Mouse (Mus musculus) kidney, postnatal 10 days (tissue): Measurements from ENCODE around the gene Cnot10.
"Not testable (repeated sequence)": the region's sequence is repeated elsewhere in the genome, so short reads cannot be mapped to it uniquely, and the experiment has no call there.

ENCODE experiments used
- DNase-seq: peaks from one replicate; pipeline ENCODE4 v3.0.0; 2021; ENCODE audit warnings: mixed read lengths

Cnot10 gene

GRCm38 (mm10) chr9:114648472-114648871 is 8.5 kb upstream of the Cnot10 start:
- DNase-seq, result not testable (repeated sequence)

- DNase-seq, result no peak
Observed at GRCm38 (mm10) chr9:114647506-114648432, 7.8 kb upstream of the Cnot10 start.

- DNase-seq, result no peak
Observed at GRCm38 (mm10) chr9:114646556-114647505, 6.8 kb upstream of the Cnot10 start.

GRCm38 (mm10) chr9:114639186-114639748 is 717 bp downstream of the Cnot10 start:
- no peak for DNase-seq

DNA sequence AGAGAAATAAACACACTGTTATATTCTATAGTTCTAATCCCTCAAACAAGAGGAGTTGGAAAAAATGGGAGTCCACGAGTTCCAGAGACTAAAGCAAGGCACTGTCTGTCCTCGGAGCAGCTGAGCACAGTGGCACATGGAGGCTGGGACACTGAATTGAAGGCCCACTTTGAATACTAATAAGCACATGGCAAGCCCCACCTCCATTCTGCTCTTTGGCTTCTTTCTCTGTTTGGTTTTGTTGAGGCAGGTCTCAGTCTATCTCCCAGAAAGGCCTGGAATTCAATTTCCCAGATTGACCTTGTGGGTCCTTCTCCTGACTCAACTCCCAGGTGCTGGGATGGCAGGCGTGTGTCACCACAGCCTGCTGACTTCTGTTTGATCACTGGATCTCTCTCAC is 3.2 kb downstream of the Cnot10 start:
- DNase-seq, result no peak

- DNase-seq, result no peak
Observed at GRCm38 (mm10) chr9:114636150-114636549, 3.8 kb downstream of the Cnot10 start.

GRCm38 (mm10) chr9:114632331-114632730 is 7.7 kb downstream of the Cnot10 start:
- DNase-seq, result no peak

DNA sequence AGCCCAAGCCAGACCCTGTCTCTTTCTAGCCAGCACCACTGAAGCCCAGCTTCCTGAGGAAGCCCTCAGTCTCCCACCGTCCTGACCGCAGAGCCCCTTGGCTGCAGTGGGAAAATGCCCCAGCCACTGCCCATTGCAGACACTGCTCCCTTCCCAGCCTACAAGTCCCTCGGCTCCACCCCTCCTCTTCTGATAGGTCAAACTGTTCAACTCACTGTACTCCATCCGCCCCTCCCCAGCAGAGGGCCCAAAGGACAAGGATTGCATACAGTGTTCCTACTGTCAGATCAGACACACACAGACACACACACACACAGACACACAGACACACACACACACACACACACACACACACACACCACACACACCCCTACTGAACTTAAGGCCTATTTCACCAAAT is 13.3 kb downstream of the Cnot10 start:
- no peak for DNase-seq

- no peak for DNase-seq
Observed at GRCm38 (mm10) chr9:114624178-114624577, 15.8 kb downstream of the Cnot10 start.

DNA sequence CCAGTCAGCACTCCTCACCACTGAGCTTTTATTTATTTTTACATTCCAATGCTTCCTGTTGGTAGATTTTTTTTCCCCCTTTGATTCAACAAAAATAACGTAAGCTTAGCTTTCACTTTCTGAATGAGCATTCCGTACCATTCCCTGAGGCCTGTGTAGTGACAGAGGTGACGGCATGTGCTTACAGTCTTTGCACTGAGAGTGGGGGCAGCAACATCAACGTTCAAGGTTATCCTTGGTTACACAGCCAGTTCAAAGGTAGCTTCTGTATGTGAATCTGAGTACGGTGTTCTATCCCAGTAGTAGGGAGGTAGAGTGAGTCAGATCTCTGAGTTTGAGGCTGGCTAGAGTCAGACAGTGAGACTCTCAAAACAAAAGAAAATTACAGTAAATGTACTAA is 18.8 kb downstream of the Cnot10 start:
- no peak for DNase-seq

DNA sequence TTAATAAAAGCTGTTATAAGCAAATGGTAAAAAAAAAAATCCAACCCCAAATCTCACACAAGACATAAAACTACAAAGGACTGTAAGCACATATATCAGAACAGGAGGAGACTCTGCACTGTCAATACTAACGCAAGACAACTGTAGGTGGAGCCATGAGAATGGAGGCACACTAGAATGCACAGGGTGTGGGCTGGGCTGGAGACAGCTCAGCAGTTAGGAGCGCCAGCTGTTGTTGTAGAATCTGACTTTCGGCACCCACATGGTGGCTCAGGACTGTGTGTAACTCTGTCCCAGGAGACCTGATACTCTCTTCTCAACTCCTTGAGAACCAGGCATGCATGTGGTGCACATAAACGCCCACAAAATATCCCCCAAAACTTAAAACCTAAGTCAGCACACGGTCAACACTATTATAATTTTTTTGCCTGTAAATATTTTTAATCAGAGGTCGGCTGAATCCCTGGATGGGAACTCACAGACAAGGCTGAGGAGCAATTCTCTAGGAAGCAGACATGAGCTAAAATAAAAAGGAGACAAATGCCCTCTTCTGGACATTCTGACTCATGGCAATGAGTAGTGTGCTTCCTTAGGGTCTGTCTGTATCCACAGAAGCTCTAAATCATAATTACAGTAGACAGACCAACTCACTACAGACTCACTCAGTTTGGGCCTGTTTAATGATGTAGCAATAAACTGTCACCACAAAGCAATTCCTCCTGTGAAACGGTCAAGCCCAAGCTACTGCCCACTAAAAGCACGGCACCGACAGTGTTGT is 25.6 kb downstream of the Cnot10 start:
- peak; percentile 16 for DNase-seq

GRCm38 (mm10) chr9:114613026-114613425 is 27.0 kb downstream of the Cnot10 start:
- no peak for DNase-seq

DNA sequence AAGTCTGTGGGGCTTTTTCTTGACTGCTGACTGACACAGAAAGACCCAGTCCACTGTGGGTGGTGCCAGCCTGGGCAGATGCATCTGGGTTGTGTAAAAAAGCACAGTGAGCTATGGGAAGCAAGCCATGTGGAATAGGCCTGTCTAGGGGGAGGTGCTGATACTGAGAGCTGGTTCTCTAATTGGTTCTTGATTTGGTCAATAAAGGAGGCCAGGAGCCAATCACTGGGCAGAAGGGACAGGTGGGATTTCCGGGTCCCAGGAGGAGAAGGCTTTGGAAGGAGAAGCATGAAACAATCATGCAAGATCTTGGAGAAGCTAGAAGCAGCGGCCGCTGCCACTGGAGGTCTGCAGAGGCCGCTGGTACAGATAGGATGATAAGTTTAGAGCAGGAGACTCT is 27.4 kb downstream of the Cnot10 start:
- no peak for DNase-seq

- DNase-seq, result no peak
Observed at GRCm38 (mm10) chr9:114610266-114610665, 29.7 kb downstream of the Cnot10 start.

DNA sequence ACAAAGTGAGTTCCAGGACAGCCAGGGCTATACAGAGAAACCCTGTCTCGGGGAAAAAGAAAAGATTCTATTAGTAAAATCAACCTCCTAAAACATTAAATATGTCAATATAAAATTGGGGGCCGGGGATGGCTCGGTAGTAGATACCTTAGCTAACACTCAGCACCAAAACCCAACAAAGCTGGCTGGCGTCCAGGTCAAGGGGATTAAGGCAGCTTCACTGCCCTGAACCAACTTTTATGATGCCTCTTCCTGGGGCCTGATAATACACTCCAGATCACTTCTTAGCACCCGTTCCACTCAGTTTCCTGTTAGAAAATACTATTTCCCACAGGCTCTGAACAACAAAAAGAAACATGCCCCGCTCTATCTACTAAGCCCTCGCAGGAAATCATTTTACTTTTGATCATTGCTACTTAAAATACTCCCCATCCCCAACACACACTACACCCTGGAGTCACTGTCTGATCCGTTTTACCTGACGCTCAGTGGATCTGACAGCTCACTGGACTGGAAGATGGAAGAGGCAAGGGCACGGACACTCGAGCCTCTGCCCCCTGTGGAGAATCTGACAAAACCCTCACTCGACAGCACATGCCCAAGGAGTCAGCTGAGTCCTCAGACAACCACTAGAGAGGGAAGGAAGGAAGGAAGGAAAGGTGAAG is 36.0 kb downstream of the Cnot10 start:
- no peak for DNase-seq

DNA sequence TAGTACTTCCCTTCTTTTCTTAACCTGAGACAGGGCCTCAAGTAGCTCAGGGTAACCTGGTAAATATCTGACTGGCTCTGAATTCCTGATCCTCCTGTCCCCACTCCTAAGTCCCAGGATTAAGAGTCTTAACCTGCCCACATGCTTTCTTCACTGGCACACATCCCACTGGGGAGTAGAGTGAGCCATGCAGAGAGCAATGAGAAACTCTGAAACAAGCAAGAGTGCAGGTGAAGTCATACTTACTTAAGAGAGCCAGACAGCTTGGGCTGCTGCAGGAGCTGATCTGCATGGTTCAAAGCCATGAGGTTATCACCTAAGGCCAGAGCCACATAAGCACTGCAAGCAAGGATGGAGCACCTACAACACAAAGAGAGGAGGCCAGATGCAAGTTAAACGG is 38.9 kb downstream of the Cnot10 start:
- no peak for DNase-seq

DNA sequence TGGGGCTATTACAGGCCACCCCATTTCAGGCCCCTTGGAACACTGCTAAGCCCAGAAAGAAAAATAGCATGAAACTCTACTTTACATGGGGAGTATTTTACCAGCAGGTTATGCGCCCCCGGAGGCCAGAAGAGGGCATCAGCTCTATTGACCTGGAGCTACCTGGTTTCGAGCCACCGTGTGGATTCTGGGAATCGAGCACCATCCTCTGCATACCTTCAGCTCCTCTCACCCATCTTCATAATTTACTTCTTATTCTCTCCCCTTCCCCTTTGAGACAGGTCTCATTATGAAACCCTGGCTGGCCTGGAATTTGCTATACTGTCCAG is 55.0 kb downstream of the Cnot10 start:
- DNase-seq, result peak; percentile 31

- DNase-seq, result peak; percentile 60
Observed at GRCm38 (mm10) chr9:114584183-114585016, 55.6 kb downstream of the Cnot10 start.

GRCm38 (mm10) chr9:114583812-114584182 is 56.2 kb downstream of the Cnot10 start:
- DNase-seq, result peak; percentile 85

DNA sequence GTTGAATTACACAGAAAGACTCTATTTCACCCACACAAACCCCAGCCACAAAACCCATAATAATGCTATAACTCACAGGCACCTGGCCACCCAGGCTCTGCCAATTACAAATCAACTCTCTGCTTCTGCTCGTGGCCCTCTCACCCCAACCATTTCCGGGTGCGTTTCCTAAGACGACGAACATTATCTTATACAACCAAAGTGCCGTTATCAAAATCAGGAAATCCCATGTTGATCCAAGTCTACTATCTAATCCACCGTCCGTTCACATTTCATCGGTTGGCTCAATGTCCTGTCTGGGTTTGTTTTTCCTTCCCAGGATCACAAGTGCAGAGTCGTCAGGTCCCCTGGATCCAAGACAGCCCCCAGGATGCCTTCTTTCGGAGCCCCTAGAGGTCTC is 61.3 kb downstream of the Cnot10 start:
- DNase-seq, result no peak

DNA sequence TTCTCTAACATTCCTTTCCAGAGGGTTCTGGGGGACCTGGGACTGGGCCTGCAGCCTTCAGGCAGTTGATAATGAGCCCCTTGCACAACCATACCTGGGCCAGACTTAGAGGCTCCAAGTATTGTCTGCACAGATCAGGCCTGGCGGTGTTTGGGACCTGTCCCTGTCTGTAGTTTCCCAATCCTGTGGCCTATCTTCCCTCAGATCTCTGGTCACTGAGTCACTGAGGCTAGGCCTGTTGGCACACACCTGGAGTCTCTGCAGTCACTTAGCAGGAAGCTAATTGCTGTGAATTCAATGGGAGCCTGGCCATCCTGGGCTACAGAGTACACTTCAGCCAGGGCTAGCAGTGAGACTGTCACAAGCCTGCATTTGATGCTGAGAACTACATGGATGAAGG is 64.0 kb downstream of the Cnot10 start:
- DNase-seq, result no peak
